Mouse (Mus musculus): ENCODE data around the gene Lrriq1.

The Lrriq1 gene
- long read RNA-seq, experiment 1: 0 reads
- long read RNA-seq, experiment 2: 0 reads

DNA sequence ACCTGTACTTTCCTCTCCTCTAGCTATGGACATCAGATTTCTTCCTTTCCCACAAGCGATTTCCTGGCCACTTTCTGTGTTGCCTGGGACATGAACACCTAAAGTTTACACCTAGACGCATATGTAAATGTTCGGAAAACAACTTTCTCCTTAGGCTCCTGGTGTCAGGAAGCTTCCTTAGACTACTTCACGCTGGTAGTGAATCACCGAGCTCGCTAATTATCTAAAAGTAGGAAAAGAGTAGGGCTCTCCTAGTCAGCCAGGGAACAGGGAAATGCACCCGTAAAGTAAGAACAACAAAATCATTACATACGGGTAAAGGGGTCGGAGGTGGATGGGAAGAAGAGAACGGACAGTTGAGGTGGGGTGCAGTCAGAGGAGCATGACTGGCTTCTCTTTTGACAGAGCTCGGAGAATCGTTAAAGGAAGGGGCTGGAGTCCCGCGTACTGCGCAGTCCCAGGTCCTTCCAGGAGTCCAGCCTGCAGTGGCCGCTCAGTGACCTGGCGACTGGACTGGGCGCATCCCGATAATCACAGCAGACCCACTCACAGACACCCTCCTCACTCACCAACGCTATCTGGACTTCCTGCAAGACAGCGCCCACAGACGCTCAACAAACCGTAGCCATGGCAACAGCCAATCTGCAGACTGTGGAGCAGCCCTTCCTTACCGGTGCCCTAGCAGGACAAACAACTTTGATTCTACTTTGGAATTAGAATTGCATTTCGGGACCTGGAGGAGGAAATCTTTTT lies at the start of gene Lrriq1:
Gene Lrriq1 (minus strand): TSS at position 616 of the 753 bp plus-strand sequence.
- intact Hi-C loops (cut with DNase I): no loop called here

DNA sequence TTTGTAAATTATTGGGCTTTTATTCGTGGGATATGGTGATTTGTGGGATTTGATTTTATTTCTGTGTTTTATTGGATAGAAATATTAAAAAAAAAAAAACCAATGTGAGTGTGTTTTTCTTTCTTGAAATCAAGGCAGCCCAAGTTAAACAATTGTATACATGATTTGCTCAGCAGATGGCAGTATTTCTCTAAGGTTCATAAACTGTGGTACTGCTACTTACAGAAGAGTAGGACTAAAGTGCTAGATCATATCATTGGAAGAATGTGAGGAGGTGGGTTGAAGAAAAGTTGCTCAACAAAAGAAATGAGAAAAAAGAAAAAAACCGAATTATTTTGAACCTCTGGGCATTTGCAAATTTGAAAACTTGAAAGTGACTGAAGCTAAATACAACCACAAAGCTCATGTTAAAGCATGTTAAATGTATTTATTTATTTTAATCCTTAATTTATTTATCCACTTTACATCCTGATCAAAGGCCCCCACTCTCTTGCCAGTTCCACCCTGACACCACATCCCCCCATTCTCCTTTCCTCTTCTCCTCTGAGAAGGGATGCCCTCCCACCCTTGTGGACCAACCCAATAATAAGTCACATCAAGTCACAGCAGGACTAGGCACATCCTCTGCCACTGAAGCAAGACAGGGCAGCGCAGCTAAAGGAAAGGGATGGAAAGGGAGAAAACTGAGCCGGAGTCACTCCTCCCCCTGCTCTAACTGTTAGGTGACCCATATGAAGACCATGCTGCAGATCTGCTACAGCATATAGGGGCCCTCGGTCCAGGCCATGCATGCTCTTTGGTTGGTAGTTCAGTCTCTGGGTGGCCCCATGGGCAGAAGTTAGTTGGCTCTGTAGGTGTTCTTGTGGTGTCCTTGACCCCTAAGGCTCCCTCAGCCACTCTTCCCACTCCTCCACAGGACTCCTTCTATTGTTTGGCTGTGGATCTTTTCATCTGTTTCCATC lies 18.0 kb upstream of the Lrriq1 start:
- intact Hi-C loops (cut with DNase I): loop anchor here (2.0 kb wide), 1 partner anchor 147 kb away; no protein-coding TSS in a partner anchor

DNA sequence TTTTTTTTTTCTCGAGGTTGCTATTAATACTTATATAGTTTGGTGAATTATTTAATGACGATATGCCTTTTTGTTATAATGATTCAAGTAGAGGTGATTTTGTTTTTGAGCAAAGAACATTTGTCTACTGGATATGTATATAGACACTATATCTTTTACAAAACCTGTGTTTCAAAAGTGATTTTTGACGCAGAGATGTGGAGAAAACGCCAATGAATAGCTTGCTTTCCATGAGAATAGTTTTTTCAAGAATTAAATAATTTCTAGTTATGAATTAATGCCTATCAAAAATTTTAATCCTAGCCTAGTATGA lies 294 bp upstream of the Lrriq1 start:
- intact Hi-C loops (cut with DNase I): no loop called here

DNA sequence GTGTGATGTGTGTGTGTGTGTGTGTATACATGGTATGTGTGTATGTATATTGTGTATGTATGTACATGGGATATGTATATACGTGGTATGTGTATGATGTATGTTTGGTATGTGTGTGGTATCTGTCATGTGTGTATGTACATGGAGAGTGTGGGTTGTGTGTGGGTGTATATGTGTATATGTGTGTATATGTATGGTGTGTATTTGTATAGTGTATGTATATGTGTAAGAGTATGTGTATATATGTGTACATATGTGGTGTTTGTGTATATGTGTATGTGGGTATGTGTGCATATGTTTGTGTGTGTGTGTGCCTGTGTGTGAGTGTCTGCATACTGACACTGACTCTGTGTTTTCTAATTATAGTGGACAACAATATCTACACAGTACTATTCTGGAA lies 9.5 kb downstream of the Lrriq1 start:
- intact Hi-C loops (cut with DNase I): no loop called here

DNA sequence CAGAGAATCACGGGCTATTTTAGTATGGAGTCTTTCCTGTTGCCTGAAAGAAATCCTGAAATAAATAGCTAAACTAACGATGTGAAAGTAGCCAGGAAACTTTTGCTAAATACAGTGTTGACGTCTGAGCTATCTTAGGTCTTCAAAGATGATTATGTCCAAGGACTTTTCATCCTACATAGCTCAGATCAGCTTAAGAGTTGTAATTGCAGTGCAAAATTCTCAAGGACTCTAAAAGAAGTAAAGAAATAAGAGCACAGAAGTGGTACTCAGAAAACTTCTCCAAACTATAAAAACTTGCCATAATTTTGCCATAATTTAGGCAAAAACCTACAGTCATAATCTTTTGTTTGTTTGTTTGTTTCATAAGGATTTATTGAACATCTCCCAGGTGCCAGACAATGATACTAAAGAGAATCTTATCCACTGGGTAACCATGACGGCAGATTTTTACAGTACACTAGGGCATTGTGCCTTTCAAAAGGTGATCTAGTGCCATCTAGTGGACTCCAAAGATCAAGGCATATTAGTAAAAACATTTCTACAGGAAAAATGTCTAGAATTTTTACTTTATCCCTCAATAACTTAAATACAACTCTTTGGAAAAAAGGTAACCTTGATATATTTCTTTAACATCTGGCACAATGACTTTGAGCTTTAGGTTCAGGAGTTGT lies 41.3 kb downstream of the Lrriq1 start:
- intact Hi-C loops (cut with DNase I): loop anchor here (5.0 kb wide), 1 partner anchor 327 kb away; no protein-coding TSS in a partner anchor

DNA sequence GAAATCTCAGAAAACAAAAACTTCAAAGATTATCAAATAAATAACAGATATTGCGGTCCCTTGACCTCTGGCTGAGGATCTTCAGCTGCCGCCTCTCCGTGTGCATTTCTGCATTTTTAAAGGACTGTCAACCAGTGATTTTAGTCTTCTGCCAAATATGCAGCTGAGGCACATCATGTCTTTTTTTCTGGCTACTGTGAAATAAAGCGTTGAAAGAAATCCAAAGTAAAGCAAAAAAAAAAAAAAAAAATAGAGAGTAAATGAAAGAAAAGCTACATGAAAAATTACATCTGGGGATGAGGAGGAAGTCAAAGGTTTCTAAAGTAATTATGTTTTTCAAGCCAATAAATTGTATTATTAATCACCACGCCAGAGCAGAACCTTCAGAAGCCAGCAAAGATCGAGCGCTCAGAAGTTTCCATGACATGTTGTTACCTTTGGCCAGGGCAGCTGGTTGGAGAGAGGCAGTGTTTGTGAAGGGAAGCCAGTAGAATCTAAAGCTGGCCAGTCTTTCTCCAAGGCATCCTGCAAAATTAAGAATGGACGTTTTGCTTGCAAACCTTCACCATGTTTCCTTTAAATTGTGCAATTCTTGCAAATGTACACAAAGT lies 90.2 kb downstream of the Lrriq1 start:
- intact Hi-C loops (cut with DNase I): no loop called here

DNA sequence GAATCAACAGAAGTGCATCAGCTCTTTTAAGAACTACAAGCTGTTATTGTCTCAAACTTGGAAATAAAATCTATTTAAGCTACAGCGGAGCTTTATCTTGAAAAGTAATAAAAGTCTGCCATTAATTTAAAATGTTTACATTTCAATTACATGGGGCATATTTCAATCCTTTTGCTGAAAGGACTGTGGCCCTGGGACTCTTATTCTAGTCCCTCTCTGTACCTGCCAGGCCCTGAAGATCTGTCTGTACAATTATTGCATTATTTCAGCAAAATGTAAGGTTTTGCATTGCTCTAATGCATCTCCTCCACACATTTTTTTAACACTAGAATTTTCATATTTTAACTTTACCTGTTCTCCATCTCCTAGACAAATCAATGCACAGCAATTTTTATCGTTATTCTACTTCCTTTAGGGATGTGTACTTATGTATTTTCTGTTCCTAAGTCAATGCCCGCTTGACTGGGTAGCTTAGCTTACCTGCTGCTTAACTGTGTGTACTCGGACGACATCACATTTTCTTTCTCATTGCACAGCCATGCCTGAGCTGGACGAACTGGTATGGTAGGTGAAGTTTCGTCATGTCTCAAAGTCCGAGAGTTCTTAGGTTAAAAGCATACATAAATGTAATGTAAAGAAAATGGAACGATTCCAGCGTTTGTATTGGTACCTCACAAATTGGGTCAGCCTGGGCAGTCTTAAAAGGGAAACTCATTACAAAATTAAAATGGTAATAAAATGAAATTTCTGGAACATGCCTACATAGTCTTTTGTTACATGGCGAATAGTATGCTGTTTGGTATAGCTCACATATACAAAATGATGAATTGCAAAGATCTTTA lies 91.0 kb downstream of the Lrriq1 start:
- intact Hi-C loops (cut with DNase I): loop anchor here (5.0 kb wide), 1 partner anchor 278 kb away; no protein-coding TSS in a partner anchor

DNA sequence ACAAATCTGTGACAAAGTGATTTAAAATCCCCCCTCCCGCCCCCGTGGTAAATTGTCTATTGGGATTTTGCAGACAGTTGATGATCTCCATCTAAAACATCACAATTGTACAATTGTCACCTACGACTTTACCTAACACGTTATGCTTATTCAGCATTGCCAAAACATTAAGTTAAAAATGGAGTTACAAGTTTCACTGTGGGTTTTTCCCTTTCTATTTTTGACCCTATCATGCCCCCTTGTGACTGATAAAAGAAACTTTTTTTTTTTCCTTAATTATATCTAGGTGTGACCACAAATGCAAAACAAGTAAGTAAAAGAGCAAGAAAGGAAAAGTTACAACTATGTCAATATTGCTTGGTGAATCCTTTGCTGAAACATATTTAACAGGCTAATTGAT lies 93.6 kb downstream of the Lrriq1 start:
- intact Hi-C loops (cut with DNase I): loop anchor here (5.0 kb wide), 1 partner anchor 275 kb away; no protein-coding TSS in a partner anchor

DNA sequence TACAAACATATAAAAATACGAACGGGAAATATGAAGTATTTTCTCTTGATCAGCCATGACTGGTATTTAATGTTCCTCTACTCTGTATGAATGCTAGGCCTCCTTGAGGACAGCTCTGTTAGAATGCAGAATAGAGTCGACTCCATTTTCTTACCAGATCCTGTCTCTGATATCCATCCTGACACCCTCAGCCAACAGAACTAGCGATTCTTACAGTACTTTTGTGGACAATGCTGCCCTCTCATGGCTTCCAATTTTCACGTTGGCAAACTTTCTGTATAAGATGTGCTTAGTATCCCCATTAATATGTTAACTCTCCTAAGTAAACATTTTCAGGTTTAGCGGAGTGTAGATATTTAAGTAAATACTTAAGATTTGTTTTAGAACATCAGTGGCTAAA lies 94.6 kb downstream of the Lrriq1 start:
- intact Hi-C loops (cut with DNase I): loop anchor here (5.0 kb wide), 1 partner anchor 274 kb away; no protein-coding TSS in a partner anchor

DNA sequence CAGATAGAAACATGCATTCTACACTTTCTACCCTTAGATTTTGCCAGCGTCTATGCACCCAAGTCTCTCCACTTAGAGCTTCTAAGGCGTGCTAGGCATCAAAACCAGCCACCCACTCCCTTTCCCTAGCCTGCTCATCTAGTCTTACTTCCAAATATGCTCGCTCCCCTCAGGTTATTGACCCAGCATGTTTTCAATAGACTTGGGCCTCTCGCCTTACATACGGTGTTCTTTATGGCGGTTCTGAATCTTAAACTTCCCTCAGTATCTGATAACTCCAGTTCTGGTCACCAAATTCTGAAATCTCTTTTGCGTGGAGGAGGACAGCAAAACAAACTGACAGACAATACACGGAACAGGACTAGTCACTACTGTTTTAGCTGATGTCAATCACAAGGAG lies 95.5 kb downstream of the Lrriq1 start:
- intact Hi-C loops (cut with DNase I): loop anchor here (5.0 kb wide), 1 partner anchor 273 kb away; no protein-coding TSS in a partner anchor

DNA sequence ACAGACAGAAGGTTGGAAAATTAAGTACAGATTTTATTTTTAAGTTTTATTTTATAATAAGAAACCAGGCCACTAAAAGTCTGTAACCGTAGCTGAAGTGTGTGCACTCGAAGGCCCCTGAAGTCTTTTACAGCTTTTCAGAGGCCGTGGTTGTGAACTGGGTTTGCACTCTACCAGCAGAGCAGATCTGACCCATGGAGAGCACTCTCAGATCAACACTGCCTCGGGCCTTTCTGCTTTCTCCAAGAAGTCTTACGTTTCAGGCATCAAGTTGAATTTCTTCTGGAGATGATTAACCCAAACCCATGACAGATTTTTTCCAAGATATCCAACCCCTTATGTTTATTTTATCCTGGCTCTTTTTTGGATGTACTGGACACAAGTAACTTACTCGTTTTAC lies 121.5 kb downstream of the Lrriq1 start:
- intact Hi-C loops (cut with DNase I): no loop called here

DNA sequence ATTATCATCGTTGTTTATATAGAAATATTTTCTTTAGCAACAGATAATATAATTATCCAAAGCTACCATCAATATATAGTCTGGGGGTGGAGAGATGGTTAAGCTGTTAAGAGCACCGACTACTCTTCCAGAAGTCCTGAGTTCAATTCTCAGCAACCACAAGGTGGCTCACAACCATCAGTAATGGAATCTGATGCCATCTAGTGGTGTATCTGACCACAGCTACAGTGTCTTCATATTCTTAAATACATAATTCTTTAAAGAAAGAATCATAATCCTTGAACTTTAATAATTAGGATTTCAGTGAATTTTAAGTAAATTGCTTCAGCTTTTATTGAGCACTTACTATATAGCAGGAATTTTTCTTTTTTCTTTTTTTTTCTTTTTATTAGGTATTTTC lies 128.0 kb downstream of the Lrriq1 start:
- intact Hi-C loops (cut with DNase I): no loop called here

DNA sequence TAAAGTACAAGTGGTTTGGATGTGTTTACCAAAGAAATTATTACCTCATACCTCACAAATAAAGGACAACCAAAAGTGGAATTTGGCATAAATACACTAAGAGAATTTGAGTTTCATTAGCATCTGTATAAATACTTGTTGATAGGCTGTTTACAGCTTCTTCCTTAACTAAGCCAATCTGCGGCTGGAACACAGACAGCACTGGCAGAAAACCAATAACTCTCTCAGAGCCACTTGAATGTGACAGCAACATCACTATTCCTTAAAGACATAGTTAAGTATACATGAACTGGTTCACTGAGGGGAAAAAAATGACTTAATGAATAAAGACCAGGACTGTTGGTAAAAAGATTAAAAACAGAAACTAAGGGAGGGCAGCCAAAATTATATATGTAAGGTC lies 150.0 kb downstream of the Lrriq1 start:
- intact Hi-C loops (cut with DNase I): no loop called here

DNA sequence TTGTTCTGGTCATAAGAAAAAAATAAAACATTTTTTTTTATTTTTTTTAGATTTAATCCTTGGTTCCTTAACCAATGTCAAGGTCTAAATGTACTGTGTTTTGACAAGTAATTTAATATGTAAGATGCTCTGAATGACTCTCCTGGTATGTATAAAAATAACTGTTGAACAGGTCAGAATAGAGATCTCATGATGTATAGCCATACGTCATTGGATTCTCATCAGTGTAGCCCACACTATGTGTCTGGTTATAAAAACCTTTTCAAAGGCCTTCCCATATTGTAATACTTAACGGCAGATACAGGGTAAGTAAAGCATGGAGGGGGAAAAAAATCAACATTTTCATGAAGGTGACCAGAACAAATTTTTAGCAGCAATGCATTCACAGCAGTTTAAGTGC lies 186.5 kb downstream of the Lrriq1 start:
- intact Hi-C loops (cut with DNase I): no loop called here

DNA sequence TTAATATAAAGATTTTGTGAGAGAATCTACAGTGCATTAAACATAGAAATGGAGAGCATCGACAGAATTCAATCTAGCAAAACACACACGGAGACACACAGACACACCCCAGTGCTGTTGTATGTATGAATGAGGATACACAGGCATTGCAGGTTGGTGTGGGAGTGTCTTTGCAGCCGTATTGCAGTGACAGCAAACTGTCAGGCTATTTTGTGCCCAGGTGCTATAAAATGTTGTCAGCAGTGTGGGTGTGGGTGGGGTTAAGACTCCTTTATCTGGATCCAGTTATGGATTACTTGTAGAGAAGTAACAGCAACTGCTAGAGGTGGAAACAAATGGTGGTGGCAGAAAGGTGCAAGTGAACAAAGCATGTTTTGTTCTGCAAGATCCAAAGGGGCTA lies 189.5 kb downstream of the Lrriq1 start:
- intact Hi-C loops (cut with DNase I): no loop called here

DNA sequence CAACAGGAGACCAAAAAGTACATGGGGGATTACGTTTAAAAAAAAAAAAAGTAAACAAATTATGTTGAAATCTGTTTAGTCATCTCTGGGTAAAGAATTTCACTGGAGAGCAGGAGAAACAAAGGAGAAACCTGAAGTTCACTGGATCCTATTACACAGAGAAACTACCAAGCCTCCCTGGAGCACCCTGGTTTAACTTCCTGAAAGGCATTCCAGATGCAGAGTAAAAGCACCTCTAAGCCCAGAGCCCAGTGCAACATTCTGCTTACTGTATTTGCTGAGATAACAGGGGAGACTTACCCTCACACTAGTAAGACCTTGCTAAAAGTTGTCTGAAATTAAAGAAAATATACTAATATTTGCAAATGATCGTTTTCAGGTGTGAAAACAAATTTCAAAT lies 191.1 kb downstream of the Lrriq1 start:
- intact Hi-C loops (cut with DNase I): no loop called here

DNA sequence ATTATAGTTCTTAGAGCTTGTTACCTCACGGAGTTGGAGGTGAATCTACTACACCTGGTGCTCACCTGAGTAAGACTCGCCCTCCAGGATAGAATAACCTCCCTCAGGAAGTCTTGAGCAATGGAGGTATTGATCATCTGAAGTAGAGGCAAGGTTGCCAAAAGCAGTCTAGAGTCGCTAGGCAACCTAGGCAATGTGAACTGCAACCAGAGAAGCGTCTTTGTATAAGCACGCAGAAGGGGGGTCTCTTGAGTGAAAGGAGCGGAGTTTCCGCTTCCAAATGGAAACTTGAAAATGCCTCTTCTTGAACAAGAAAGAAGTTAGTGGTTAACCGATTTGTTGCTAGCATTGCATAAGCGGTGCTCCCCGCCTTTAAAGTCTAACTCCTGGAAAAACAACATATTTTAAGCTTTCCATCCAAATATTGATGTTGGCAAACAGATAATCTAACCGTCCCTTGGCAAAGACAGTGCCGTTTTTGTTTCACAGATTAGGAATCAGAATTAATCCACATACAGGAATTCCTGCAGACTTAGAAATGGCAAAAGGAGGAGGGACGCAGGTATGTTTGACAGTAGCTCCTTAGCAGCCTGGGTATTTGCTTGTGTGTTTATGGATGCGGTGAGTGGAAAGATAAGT lies 201.0 kb downstream of the Lrriq1 start:
- intact Hi-C loops (cut with DNase I): no loop called here

DNA sequence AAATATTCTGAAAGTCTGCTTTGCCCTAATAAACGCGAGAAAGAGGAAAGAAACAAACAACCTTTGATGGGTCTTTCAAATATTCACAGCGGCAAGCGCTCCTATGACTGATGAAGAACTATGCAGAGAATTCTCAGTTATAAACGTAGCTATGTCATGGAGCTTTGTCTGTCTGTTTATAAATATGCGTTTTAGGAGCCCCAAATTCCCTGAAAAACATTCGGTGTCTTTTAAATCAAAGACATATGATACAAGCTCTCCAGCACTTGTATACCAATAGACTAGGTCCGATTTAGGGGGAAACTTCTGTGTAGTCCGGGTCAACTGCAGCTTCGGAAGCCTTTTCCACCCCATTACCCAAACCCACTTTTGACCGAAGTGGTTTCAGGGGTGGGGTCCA lies 205.2 kb downstream of the Lrriq1 start:
- intact Hi-C loops (cut with DNase I): no loop called here

DNA sequence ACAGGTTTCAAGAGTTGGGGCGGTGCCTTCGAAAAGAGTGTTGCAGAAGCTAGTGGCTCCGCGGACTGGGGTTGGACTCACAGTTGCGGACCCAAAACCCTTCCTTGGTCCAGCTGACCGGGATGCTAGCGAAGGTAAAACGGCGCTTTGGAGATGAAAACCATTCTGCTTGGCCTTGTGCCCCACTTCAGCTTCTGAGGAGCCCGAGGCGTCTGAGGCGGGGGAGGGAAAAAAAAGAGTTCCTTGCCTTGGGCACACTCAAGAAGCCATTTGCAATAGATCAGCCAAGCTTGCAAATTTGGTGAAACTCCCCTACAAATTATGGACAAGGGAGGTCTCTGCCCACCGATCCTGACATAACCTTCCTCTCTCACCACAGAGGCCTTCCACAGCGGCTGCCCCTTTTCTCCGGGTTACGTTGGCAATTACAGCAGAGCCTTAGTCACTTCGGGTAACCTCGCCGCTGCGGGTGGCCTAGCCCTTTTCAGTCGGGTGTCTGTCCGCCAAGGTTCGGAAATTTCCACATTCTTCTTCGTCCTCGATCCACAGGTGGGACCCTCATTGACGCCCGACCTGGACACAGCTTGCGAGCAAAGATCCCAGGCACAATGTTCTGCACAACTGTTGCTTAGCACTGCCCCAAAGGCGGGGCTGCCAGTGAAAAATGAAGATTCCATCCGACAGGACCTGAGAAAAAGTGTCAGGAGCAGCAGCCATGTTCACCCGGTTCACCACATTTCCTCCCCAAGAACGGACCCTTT lies 206.2 kb downstream of the Lrriq1 start, which contains the start of gene Alx1:
Gene Alx1 (minus strand): TSS at position 486 of the 761 bp plus-strand sequence.
- intact Hi-C loops (cut with DNase I): no loop called here

Measured in adrenal gland (tissue).